Mouse (Mus musculus) ovary, adult 18-20 months (tissue): ENCODE measurements around the gene Ccdc153.

Experiments
- DNase-seq: peaks from one replicate; pipeline ENCODE4 v3.0.0; 2022; ENCODE audit warnings: low spot score, mixed read lengths

Gene Ccdc153

GRCm38 (mm10) chr9:44240399-44240798 lies at the start of gene Ccdc153:
TSS of gene Ccdc153 (plus strand) at chr9:44240676.
- no peak for DNase-seq

- no peak for DNase-seq
These were observed 49.3 kb upstream of the Ccdc153 start for GRCm38 (mm10) chr9:44191166-44191565.

- no peak for DNase-seq
These were observed 48.2 kb upstream of the Ccdc153 start for GRCm38 (mm10) chr9:44192312-44192711.

- no peak for DNase-seq
These were observed 47.7 kb upstream of the Ccdc153 start for GRCm38 (mm10) chr9:44192794-44193193.

- DNase-seq: no peak
These were observed 46.5 kb upstream of the Ccdc153 start for GRCm38 (mm10) chr9:44194000-44194399.

GRCm38 (mm10) chr9:44196354-44196753 lies 44.1 kb upstream of the Ccdc153 start:
- no peak for DNase-seq

- DNase-seq: no peak
These were observed 41.3 kb upstream of the Ccdc153 start for GRCm38 (mm10) chr9:44199166-44199565.

- no peak for DNase-seq
These were observed 40.9 kb upstream of the Ccdc153 start for GRCm38 (mm10) chr9:44199580-44199979.

GRCm38 (mm10) chr9:44200458-44200857 lies 40.0 kb upstream of the Ccdc153 start:
- DNase-seq: no peak

- DNase-seq: no peak
These were observed 32.6 kb upstream of the Ccdc153 start for GRCm38 (mm10) chr9:44207840-44208239.

- no peak for DNase-seq
These were observed 31.1 kb upstream of the Ccdc153 start for GRCm38 (mm10) chr9:44209416-44209815.

GRCm38 (mm10) chr9:44212406-44212805 lies 28.1 kb upstream of the Ccdc153 start:
- no peak for DNase-seq

- DNase-seq: no peak
These were observed 26.9 kb upstream of the Ccdc153 start for GRCm38 (mm10) chr9:44213538-44213937.

- DNase-seq: no peak
These were observed 14.5 kb upstream of the Ccdc153 start for GRCm38 (mm10) chr9:44225993-44226392.

- no peak for DNase-seq
These were observed 8.9 kb upstream of the Ccdc153 start for GRCm38 (mm10) chr9:44231609-44232008.

- DNase-seq: no peak
These were observed 7.3 kb upstream of the Ccdc153 start for GRCm38 (mm10) chr9:44233021-44233801.

GRCm38 (mm10) chr9:44233802-44234478 lies 6.5 kb upstream of the Ccdc153 start, which contains the start of gene Cbl:
TSS of gene Cbl (minus strand) at chr9:44234049.
- DNase-seq: peak; percentile 96

- DNase-seq: peak; percentile 44
These were observed 5.7 kb upstream of the Ccdc153 start for GRCm38 (mm10) chr9:44234479-44235427.

- no peak for DNase-seq
These were observed 3.9 kb upstream of the Ccdc153 start for GRCm38 (mm10) chr9:44236601-44237000.

GRCm38 (mm10) chr9:44237128-44237527 lies 3.3 kb upstream of the Ccdc153 start:
- DNase-seq: no peak

- no peak for DNase-seq
These were observed 1.8 kb upstream of the Ccdc153 start for GRCm38 (mm10) chr9:44238501-44239190.

- DNase-seq: no peak
These were observed 1.0 kb upstream of the Ccdc153 start for GRCm38 (mm10) chr9:44239447-44239846.
